Mouse (Mus musculus): ENCODE results near the gene Cdk5rap3. TPM values are rescaled to one million over a fixed set of nuclear protein-coding genes. Genes with fewer than 3 reads are reported as not detected.
A peak's percentile ranks its signal among the peaks of the same experiment; 100 is the strongest.

The Cdk5rap3 gene
- polyA plus RNA-seq, 1 experiment from 2014 or later, result 81.2 TPM

DNA sequence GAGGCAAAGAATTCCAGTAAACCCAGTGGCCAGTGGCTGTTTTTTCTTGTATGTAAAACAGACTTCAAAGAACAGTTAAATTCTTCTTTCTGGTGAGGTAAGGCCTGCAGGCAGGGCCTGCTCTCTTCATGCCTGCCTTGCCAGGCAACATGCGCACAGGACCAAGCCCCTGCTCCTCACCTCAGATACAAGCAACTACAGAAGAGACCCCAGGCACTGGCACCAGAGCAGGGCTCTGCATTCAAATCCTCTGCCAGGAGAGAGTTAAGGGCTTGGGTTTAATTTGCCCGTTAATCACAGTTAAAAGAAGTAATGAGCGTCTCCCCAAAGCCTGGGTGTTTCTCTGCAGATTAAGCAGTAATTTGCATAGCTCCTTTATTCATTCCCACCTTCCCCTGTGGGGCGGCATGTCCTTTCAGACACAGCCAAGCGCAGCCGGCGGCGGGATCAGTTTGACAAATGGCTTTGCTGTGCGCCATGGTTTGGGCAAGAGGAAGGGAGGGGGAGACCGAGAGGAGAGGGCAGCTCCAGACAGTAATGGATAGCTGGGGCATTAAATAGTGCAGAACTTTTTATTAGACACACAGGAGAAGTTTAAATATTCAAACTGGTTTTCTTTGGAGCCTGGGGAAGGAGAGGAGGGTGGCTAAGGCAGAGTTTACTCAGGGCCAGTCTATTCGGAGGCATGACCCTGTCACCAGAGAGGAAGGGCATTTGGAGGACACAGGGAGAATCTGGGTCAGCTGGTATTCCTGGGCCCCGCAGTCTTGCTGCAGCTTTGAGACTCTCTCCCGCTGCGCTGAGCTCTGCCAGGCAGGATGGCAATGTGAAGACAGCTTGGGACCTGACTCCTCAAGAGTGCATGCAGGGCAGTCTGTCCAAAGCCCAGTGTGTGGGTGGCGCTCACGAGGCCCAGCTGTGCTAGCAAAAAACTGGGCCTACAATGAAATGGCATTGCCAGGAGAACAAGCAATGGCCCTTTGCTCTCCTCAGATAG is 13.4 kb downstream of the Cdk5rap3 start:
- H3K4me3 ChIP-seq (ENCODE audit: low read length), result no peak overlapping the region

DNA sequence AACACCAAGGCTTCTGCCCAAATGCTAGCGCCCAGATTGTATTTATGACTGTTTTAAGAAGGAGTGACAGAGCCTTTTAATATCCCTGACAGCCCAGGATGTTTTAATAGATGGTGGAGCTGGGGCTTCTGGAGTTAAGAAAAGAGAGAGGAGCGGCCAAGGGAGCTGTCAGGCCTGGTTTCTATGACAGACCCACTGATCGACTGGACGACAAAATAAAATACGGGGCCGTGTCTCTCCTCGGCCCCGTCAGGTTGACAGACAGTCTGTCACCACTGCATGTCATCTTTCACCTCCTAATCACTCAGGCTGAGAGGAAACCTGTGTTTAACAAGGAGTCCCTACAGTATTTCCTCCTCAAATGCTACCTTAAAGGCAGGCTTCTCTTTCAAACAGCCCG is 15.0 kb downstream of the Cdk5rap3 start:
- peaks cover 34% of the 10 kb centered on the region for H3K4me1 ChIP-seq (ENCODE audit: control insufficient read depth, insufficient read depth, low read depth, low read length)
- H3K4me3 ChIP-seq (ENCODE audit: low read length), result no peak overlapping the region
- no peak overlapping the region for H3K4me2 ChIP-seq (ENCODE audit: low read length)
- H3K36me3 ChIP-seq (ENCODE audit: control insufficient read depth, insufficient read depth, low read length), result no peaks in the 10 kb centered on the region
- no peak overlapping the region for H3K9ac ChIP-seq (ENCODE audit: low read depth, low read length)
- H3K9me3 ChIP-seq (ENCODE audit: control insufficient read depth, low read length), result no peaks in the 10 kb centered on the region
- WGBS, result 31% methylated on average over 9 of the region's 9 CpGs
- H3K27ac ChIP-seq (ENCODE audit: low read depth, low read length), result no peak overlapping the region
- no peak for ATAC-seq
- no peaks in the 10 kb centered on the region for H3K27me3 ChIP-seq (replicated peaks; ENCODE audit: control insufficient read depth, insufficient read depth, low read length)

More for the DNA sequence above, 13.4 kb downstream of the Cdk5rap3 start:
- peaks cover 43% of the 10 kb centered on the region for H3K4me1 ChIP-seq (ENCODE audit: control insufficient read depth, insufficient read depth, low read depth, low read length)
- 10% methylated on average over 16 of the region's 16 CpGs for WGBS
- peak overlapping the region; percentile 50 for H3K9ac ChIP-seq (ENCODE audit: low read depth, low read length)
- H3K9me3 ChIP-seq (ENCODE audit: control insufficient read depth, low read length), result no peaks in the 10 kb centered on the region
- peak overlapping the region; percentile 17; the same call in 1 of the 2 replicates for H3K4me2 ChIP-seq (ENCODE audit: low read length)
- H3K27me3 ChIP-seq (replicated peaks; ENCODE audit: control insufficient read depth, insufficient read depth, low read length), result no peaks in the 10 kb centered on the region
- ATAC-seq, result peak; percentile 88
- peak overlapping the region; percentile 81 for H3K27ac ChIP-seq (ENCODE audit: low read depth, low read length)
- H3K36me3 ChIP-seq (ENCODE audit: control insufficient read depth, insufficient read depth, low read length), result peaks cover 2% of the 10 kb centered on the region; the same call in 1 of the 2 replicates

DNA sequence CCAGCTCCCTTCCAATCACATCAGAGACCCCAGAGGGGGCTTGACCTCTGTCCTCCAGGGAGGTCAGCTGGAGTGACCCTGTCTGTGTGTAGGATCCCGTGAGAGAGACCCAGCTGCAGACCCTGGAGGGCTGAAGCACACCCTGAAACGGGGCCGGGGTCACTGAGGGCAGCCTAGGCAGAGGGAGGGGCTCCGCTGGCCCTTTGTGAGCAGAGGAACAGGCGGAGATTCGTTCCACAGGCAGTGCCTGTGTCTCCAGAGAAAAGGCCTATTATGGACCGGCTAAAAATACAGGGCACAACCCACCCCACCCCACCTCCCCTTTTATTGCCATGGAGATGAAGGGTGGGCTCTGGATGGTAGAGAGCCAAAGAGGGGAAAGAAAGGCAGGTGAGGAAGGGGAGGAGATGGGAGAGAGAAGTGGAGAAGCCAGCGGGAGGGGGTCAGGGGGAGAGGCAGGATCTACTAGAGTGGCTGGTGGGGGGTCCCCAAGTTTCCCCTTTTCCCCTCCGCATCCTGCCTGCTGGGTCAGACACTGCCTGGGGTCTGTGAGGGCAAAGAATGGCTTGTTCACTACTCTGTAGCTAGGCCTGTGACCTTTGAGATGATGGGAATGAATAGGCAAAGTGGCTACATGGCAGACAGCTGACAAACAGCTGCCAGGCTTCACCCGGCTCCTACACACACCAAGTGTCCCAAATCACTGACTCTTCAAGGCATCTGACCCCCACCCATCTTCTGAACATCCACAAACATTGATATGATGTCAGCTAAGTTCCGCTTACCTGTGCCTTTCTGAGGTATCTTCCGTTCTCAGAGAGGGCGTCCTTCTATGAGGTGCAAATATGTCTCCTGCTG is 16.6 kb downstream of the Cdk5rap3 start:
- Histone ChIP-seq H3K4me2 (ENCODE audit: low read length) (peak overlapping the region; percentile 7; the same call in 1 of the 2 replicates), H3K9ac (ENCODE audit: low read depth, low read length) (peak overlapping the region; percentile 31), H3K9me3 (ENCODE audit: control insufficient read depth, low read length) (no peaks in the 10 kb centered on the region), H3K27ac (ENCODE audit: low read depth, low read length) (peak overlapping the region; percentile 39; the same call in 1 of the 2 replicates), H3K36me3 (ENCODE audit: control insufficient read depth, insufficient read depth, low read length) (no peaks in the 10 kb centered on the region), H3K4me1 (ENCODE audit: control insufficient read depth, insufficient read depth, low read depth, low read length) (peaks cover 33% of the 10 kb centered on the region), H3K4me3 (ENCODE audit: low read length) (no peak overlapping the region), H3K27me3 (replicated peaks; ENCODE audit: control insufficient read depth, insufficient read depth, low read length) (no peaks in the 10 kb centered on the region)
- WGBS, result 27% methylated on average over 13 of the region's 13 CpGs
- no peak for ATAC-seq

DNA sequence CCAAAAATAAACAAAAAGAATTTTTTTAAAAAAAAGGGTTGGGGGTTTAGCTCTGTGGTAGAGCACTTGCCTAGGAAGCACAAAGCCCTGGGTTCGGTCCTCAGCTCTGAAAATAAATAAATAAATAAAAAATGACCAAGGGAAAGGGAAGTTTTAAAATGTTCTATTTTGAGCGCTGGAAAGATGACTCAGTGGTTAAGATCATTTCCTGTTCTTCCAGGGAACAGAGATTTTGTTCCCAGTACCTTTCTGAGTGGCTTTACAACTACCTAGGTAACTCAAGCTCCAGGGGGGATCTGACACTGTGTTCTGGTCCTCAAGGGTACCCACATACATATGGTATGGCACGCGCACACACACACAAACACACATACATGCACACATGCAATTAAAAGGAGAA is 20.4 kb downstream of the Cdk5rap3 start:
- WGBS, result 96% methylated on average over 4 of the region's 4 CpGs
- Histone ChIP-seq H3K4me1 (ENCODE audit: control insufficient read depth, insufficient read depth, low read depth, low read length) (peaks cover 16% of the 10 kb centered on the region), H3K27me3 (replicated peaks; ENCODE audit: control insufficient read depth, insufficient read depth, low read length) (no peaks in the 10 kb centered on the region), H3K4me2 (ENCODE audit: low read length) (no peak overlapping the region), H3K9ac (ENCODE audit: low read depth, low read length) (no peak overlapping the region), H3K4me3 (ENCODE audit: low read length) (no peak overlapping the region), H3K27ac (ENCODE audit: low read depth, low read length) (no peak overlapping the region), H3K36me3 (ENCODE audit: control insufficient read depth, insufficient read depth, low read length) (no peaks in the 10 kb centered on the region), H3K9me3 (ENCODE audit: control insufficient read depth, low read length) (no peaks in the 10 kb centered on the region)
- ATAC-seq, result no peak

DNA sequence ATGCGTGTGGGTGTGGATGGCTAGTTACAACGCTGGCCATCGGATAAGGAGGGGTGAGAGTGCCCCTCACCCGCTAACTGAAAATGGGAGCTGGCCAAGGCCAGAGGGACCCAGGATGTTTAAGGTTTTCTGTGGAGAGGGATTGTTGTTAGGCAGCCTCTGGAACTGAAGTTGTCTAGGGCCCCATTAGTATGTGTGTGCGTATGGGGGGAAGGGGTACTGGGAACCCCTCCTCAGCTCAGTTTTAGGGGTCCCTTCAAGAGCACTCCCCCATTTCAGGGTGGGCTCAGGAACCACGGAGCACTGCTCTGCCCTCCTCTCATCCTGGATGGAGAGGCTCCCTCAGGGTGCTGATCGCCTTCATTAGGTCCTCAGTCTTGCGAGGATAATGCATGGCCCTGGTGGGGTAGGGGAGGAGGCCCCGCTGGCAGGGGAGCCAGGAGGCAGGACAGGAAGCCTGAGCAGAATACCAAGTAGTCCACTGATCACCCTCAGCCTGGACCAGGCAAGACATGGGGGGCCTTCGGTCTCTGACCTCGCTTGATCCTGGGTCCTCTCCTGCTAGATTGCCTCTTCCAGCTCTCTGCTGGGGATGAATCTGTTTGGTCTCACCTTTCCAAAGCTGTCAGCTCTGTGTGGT is 23.0 kb downstream of the Cdk5rap3 start:
- no peak overlapping the region for H3K4me2 ChIP-seq (ENCODE audit: low read length)
- H3K4me3 ChIP-seq (ENCODE audit: low read length), result no peak overlapping the region
- 34% methylated on average over 11 of the region's 11 CpGs for WGBS
- no peaks in the 10 kb centered on the region for H3K36me3 ChIP-seq (ENCODE audit: control insufficient read depth, insufficient read depth, low read length)
- ATAC-seq, result peak; percentile 56; the same call in 1 of the 2 replicates
- peak overlapping the region; percentile 48 for H3K27ac ChIP-seq (ENCODE audit: low read depth, low read length)
- peaks cover 7% of the 10 kb centered on the region for H3K4me1 ChIP-seq (ENCODE audit: control insufficient read depth, insufficient read depth, low read depth, low read length)
- H3K27me3 ChIP-seq (replicated peaks; ENCODE audit: control insufficient read depth, insufficient read depth, low read length), result no peaks in the 10 kb centered on the region
- H3K9me3 ChIP-seq (ENCODE audit: control insufficient read depth, low read length), result no peaks in the 10 kb centered on the region
- peak overlapping the region; percentile 17; the same call in 1 of the 2 replicates for H3K9ac ChIP-seq (ENCODE audit: low read depth, low read length)

DNA sequence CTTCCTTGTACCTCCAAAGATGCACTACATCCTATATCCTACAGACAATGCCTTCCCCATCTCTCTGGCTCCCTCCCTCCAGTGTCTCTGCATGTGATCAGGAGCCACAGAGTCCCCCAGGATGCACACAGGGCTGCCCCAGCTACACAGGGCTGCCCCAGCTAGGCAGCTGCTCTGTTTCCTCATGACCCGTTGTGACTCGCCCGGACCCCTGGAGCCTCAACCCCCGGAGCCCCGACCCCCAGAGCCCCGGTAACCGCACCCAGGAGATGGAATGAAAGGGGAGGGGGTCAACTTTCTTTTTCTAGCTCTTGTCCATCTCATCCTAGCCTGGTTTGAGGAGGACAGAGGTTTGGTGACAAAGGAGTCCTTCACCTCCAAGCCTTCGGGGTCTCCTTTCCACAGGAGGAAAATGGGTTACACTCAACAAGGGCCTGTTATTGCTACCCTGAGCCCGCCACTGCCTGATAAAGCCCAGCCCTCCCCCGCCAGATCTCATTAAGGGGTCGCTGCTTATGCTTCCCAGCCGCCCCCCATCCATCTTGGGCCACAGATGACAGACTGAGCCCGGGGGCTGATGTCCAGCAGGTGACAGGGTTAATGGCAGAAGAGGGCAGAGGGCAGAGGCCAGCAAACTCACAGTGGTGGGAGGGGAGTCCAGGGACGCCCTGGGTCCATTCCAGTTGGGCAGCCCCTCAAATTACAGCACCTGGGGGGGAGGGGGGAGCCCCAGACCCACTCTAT is 24.3 kb downstream of the Cdk5rap3 start:
- 28% methylated on average over 14 of the region's 14 CpGs for WGBS
- Histone ChIP-seq H3K9ac (ENCODE audit: low read depth, low read length) (no peak overlapping the region), H3K27ac (ENCODE audit: low read depth, low read length) (no peak overlapping the region), H3K9me3 (ENCODE audit: control insufficient read depth, low read length) (no peaks in the 10 kb centered on the region), H3K36me3 (ENCODE audit: control insufficient read depth, insufficient read depth, low read length) (no peaks in the 10 kb centered on the region), H3K4me1 (ENCODE audit: control insufficient read depth, insufficient read depth, low read depth, low read length) (peaks cover 10% of the 10 kb centered on the region), H3K4me3 (ENCODE audit: low read length) (no peak overlapping the region), H3K27me3 (replicated peaks; ENCODE audit: control insufficient read depth, insufficient read depth, low read length) (no peaks in the 10 kb centered on the region), H3K4me2 (ENCODE audit: low read length) (no peak overlapping the region)
- no peak for ATAC-seq

DNA sequence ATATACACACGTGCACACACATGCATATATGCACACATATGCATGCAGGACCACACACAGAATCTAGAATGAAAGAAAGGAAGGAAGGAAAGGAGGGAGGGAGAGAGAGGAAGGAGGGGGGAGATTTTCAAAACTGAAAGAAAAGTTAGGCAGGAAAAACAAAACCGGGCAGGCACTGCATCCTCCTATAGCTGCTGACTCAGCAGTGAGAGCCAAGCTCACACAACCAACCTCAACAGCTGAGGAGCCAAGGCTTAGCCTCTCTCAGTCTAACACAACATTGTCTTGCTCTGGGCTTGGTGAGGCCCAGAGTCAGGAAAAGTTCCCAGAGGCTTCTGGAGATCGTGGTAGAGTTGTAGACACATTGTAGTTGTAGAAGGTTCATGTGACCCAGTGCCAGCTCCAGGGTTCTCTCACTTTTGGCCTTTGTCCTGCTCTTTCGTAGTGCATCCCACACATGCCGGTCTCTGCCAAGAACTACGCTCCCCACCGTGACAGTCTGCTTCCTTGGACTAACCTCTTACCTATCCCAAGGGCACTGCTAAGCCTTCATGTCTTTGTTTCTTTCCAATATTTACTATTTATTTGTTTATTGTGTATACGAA is 29.3 kb downstream of the Cdk5rap3 start:
- 66% methylated on average over 8 of the region's 8 CpGs for WGBS
- H3K27ac ChIP-seq (ENCODE audit: low read depth, low read length), result peak overlapping the region; percentile 81
- H3K36me3 ChIP-seq (ENCODE audit: control insufficient read depth, insufficient read depth, low read length), result no peaks in the 10 kb centered on the region
- ATAC-seq, result no peak
- H3K9me3 ChIP-seq (ENCODE audit: control insufficient read depth, low read length), result no peaks in the 10 kb centered on the region
- no peak overlapping the region for H3K4me3 ChIP-seq (ENCODE audit: low read length)
- H3K9ac ChIP-seq (ENCODE audit: low read depth, low read length), result no peak overlapping the region
- H3K4me1 ChIP-seq (ENCODE audit: control insufficient read depth, insufficient read depth, low read depth, low read length), result peaks cover 19% of the 10 kb centered on the region
- H3K4me2 ChIP-seq (ENCODE audit: low read length), result no peak overlapping the region
- H3K27me3 ChIP-seq (replicated peaks; ENCODE audit: control insufficient read depth, insufficient read depth, low read length), result no peaks in the 10 kb centered on the region

DNA sequence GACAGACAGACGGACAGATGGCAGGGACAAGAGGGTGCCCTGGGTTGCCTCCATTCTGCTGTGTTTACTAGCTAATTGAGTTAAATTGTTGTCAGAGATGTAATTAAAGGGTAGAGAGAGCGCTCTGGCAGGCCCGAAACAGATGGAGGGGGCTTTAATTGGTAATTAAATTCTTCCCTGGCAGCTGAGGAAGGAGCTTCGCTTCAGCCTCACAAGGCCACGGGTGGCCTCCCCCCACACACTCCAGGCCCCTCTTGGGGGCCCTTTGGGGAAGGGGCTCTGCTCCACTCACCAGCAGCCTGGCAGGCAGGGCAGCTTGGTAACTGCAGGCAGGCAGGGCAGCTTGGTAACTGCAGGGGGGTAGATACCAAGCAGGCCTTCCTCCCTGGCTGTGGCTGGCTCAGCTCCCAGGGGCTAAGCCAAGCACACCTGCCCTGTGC is 30.4 kb downstream of the Cdk5rap3 start:
- Histone ChIP-seq H3K27ac (ENCODE audit: low read depth, low read length) (peak overlapping the region; percentile 81), H3K36me3 (ENCODE audit: control insufficient read depth, insufficient read depth, low read length) (no peaks in the 10 kb centered on the region), H3K4me2 (ENCODE audit: low read length) (no peak overlapping the region), H3K9me3 (ENCODE audit: control insufficient read depth, low read length) (no peaks in the 10 kb centered on the region), H3K27me3 (replicated peaks; ENCODE audit: control insufficient read depth, insufficient read depth, low read length) (no peaks in the 10 kb centered on the region), H3K4me1 (ENCODE audit: control insufficient read depth, insufficient read depth, low read depth, low read length) (peaks cover 19% of the 10 kb centered on the region), H3K4me3 (ENCODE audit: low read length) (no peak overlapping the region), H3K9ac (ENCODE audit: low read depth, low read length) (0 out of 2 replicates have a peak overlapping the region, but pooled peaks have one; percentile 5)
- ATAC-seq, result peak; percentile 80
- WGBS, result 5% methylated on average over 5 of the region's 5 CpGs
